Mouse (Mus musculus) hindbrain, embryonic 13.5 days (tissue): Measurements from ENCODE around the gene Os9. TPM values are rescaled to one million over a fixed set of nuclear protein-coding genes. Genes with fewer than 3 reads are reported as not detected.
A peak's percentile ranks its signal among the peaks of the same experiment; 100 is the strongest.
"Not testable (repeated sequence)": the region's sequence is repeated elsewhere in the genome, so short reads cannot be mapped to it uniquely, and the experiment has no call there.

ENCODE experiments used
- ATAC-seq: fragments of 200-750 bp; cut with Nextera tagmentation; 2 replicates; pipeline ENCODE4 v1.8.0; 2017; ENCODE audit warnings: moderate TSS enrichment; ENCODE audit not compliant: low FRiP score
- H3K27ac ChIP-seq: fragments of 300-500 bp; sonication (generic); 2 replicates; pipeline ENCODE4 v1.5.1; 2015; ENCODE audit warnings: inconsistent platforms, mild to moderate bottlenecking, moderate library complexity
- H3K27me3 ChIP-seq: fragments of 300-500 bp; sonication (generic); 2 replicates; pipeline ENCODE4 v1.6.1; 2015; ENCODE audit warnings: mild to moderate bottlenecking, inconsistent platforms
- H3K36me3 ChIP-seq: fragments of 300-500 bp; sonication (generic); 2 replicates; pipeline ENCODE4 v1.6.1; 2015; ENCODE audit warnings: mild to moderate bottlenecking, inconsistent platforms
- H3K4me1 ChIP-seq: fragments of 300-500 bp; sonication (generic); replicated peaks from 2 replicates; pipeline ENCODE4 v1.6.1; 2015; ENCODE audit warnings: inconsistent platforms
- H3K4me2 ChIP-seq: fragments of 300-500 bp; sonication (generic); 2 replicates; pipeline ENCODE4 v1.6.1; 2015; ENCODE audit warnings: inconsistent platforms, mild to moderate bottlenecking, moderate library complexity
- H3K4me3 ChIP-seq: fragments of 300-500 bp; sonication (generic); 2 replicates; pipeline ENCODE4 v1.5.1; 2015; ENCODE audit warnings: mild to moderate bottlenecking, inconsistent platforms
- H3K9ac ChIP-seq: fragments of 300-500 bp; sonication (generic); 2 replicates; pipeline ENCODE4 v1.6.1; 2015; ENCODE audit warnings: mild to moderate bottlenecking, inconsistent platforms
- H3K9me3 ChIP-seq: fragments of 300-500 bp; sonication (generic); 2 replicates; pipeline ENCODE4 v1.6.1; 2016; ENCODE audit warnings: inconsistent platforms
- WGBS: fragments of 180-500 bp; shearing (Covaris S2); methylation state at CpG from one replicate; pipeline ENCODE4 v1.1.7; 2015; 5-methylcytosine and 5-hydroxymethylcytosine counted together
- polyA plus RNA-seq: library from polyadenylated mRNA; unstranded; fragments of >200 nt; fragmentation: Nextera tagmentation; extraction: Ambion mirVana; gene quantifications from 2 replicates; pipeline ENCODE4 v1.2.1, GENCODE M21; 2015

Gene Os9
- polyA plus RNA-seq, 1 experiment from 2014 or later: 144 TPM

DNA sequence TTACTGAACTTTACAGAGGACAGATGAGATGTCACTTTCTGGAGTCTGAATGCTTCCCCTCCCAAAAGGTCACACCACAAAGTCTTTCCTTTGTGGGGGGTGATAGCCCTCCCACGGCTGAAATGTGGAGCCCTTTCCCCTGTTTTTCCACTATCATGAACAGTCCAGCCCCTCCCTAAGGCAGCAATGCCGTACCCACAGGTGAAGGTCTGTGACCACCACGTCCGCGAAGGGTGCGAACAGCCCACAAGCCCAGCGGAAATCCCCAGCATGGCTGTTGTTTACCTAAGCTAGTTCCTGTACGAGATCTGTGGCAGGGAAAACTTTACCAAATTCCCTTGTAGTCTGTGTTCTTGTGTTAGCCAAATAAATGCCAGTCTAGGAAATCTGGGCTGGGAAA lies 20.6 kb upstream of the Os9 start:
- ATAC-seq: no peak
- WGBS: 82% methylated on average over 8 of the region's 8 CpGs
- H3K4me3 ChIP-seq: no peak overlapping the region
- no peak overlapping the region for H3K4me2 ChIP-seq
- no peaks in the 10 kb centered on the region for H3K4me1 ChIP-seq
- no peak overlapping the region for H3K9ac ChIP-seq
- no peaks in the 10 kb centered on the region for H3K27me3 ChIP-seq
- H3K9me3 ChIP-seq: no peaks in the 10 kb centered on the region
- H3K27ac ChIP-seq: no peak overlapping the region
- H3K36me3 ChIP-seq: no peaks in the 10 kb centered on the region

DNA sequence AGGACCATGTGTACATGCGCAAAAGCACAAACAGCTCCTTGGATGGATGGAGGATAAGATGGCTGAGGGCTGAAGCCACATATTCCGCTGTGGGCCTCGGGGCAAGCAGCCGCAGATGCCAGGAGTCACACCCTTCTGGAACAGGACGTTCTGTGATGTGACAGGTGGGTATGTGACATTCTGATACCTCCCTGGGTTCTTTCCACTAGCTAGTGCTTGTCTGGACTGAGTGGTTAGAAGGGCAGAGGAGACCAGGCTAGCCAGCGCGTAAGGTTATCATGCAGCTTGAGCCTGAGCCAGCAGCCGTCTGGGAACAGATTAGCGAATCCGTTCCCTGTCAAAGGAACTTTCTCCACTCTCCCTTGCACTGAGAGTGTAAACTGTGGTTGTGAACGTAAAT lies 20.0 kb upstream of the Os9 start:
- no peaks in the 10 kb centered on the region for H3K36me3 ChIP-seq
- ATAC-seq: no peak

DNA sequence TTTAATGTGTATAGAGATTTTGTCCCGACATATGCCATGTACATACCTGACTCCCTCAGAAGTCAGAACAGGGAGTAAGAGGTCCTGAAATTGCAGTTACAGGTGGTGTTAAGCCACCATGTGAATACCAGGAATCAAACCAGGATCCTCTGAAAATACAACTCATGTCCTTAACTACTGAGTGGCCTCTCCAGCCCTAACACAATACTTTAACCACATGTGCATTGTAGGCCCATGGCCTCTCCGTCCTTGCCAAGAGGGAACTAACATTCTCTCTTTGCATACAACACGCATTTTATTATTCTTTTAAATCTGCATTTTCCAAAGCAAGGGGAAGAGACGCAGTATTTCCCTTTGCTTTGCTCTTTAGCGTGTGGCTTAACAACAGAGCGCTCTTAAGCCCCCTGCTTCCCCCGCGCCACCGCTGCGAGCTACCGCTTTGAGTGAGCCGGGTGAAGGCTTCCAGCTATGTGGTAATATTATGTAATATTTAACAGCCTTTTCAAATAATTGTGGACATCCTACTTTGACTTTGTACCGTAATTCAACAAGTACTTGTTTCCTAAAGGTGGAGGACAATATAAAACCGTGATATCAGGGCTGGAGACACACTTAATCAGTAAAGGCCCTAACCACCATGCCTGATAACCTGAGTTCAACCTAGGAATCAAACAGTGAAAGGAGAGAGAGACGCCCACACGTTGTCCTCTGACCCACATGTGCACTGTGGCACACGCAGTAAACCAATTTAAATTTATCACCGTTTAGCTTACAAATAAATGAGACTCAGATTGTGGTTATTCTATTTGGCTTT lies 17.6 kb upstream of the Os9 start:
- WGBS: 90% methylated on average over 18 of the region's 18 CpGs

More for the DNA sequence above, 20.0 kb upstream of the Os9 start:
- H3K27ac ChIP-seq: no peak overlapping the region
- H3K9me3 ChIP-seq: no peaks in the 10 kb centered on the region
- WGBS: 86% methylated on average over 11 of the region's 11 CpGs
- no peak overlapping the region for H3K4me3 ChIP-seq
- H3K27me3 ChIP-seq: no peaks in the 10 kb centered on the region
- no peaks in the 10 kb centered on the region for H3K4me1 ChIP-seq
- H3K9ac ChIP-seq: no peak overlapping the region
- H3K4me2 ChIP-seq: no peak overlapping the region

DNA sequence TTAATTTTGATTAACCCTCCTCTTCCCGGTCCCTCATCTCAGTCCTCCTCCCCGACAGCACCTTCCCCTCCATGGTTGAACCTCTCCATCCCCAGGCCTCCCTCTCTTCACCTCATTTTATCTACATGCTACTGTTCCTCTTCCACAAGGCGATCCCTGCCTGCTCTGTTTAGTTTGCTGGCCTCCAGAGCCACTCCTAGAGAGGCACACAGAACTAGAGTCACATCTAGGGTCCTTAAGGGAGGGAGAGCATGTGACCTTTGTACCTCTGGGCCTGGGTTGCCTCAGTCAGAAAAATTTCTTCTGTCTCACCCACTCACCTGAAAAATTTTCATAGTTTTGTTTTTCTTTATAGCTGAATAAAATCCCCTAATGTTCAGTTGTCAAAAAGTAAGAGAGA lies 17.0 kb upstream of the Os9 start:
- no peaks in the 10 kb centered on the region for H3K4me1 ChIP-seq
- H3K27me3 ChIP-seq: no peaks in the 10 kb centered on the region
- no peak overlapping the region for H3K27ac ChIP-seq
- no peak overlapping the region for H3K9ac ChIP-seq
- H3K9me3 ChIP-seq: no peaks in the 10 kb centered on the region
- no peak overlapping the region for H3K4me3 ChIP-seq
- WGBS: 83% methylated on average over 3 of the region's 3 CpGs
- no peaks in the 10 kb centered on the region for H3K36me3 ChIP-seq
- no peak for ATAC-seq
- H3K4me2 ChIP-seq: no peak overlapping the region

More for the DNA sequence above, 17.6 kb upstream of the Os9 start:
- H3K9me3 ChIP-seq: no peaks in the 10 kb centered on the region
- H3K4me2 ChIP-seq: no peak overlapping the region
- no peaks in the 10 kb centered on the region for H3K27me3 ChIP-seq
- H3K4me3 ChIP-seq: no peak overlapping the region
- H3K9ac ChIP-seq: no peak overlapping the region
- H3K27ac ChIP-seq: no peak overlapping the region
- H3K36me3 ChIP-seq: no peaks in the 10 kb centered on the region
- no peak for ATAC-seq
- H3K4me1 ChIP-seq: no peaks in the 10 kb centered on the region

DNA sequence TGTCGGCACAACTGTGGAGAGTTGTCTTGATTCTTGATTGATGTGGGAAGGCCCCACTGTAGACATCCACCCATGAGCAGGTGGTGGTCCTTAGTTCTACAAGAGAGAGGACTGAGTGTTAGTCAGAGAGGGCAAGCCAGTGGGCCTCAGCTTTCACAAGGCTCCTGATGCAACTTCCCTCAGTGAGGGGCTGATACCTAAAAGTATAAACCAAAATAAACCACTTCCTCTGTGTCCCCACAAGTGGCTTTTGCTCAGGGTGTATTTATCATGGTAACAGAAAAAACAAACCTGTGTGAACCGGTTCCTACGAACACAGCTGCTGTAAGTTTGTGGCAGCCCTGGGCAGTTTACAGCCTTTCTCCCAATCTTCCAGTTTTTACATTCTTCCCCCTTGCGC lies 15.6 kb upstream of the Os9 start:
- no peak for ATAC-seq
- WGBS: 89% methylated on average over 4 of the region's 4 CpGs

DNA sequence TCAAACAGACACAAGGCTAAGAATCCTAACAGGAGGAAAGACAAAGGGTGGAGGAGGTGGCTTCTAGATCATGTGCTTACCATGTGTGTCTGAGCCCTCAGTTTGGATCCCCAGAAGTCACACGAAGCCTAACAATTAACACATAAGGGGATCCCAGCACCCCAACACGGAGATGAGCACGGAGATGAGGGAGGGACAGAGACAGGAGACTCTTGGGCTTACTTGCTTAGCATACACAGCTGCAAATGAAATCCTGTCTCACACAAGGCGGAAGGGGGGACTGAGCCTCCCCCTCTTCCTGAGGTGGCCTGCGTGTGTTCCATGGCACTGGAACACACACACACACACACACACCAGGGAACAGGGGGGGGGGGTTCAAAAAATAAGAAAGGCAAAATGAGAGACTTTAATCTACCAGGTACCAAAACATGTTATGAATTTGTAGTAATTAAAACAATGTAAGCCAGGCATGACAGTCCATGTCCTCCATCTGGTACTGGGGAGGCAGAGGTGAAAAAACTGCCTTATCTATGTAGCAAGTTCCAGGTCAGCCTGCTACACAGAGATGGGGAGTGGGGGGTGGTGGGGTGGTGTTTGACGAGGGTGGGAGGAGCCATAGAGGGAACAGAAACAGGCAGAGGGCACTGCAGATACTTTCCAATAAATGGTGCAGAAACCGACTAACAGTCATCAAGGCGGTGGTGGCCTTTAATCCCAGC lies 14.3 kb upstream of the Os9 start:
- no peaks in the 10 kb centered on the region for H3K27me3 ChIP-seq
- no peaks in the 10 kb centered on the region for H3K4me1 ChIP-seq
- H3K9ac ChIP-seq: no peak overlapping the region
- H3K36me3 ChIP-seq: no peaks in the 10 kb centered on the region
- ATAC-seq: no peak
- no peaks in the 10 kb centered on the region for H3K9me3 ChIP-seq
- no peak overlapping the region for H3K27ac ChIP-seq
- WGBS: 71% methylated on average over 8 of the region's 8 CpGs
- H3K4me3 ChIP-seq: no peak overlapping the region
- no peak overlapping the region for H3K4me2 ChIP-seq

More for the DNA sequence above, 15.6 kb upstream of the Os9 start:
- no peak overlapping the region for H3K4me2 ChIP-seq
- no peak overlapping the region for H3K4me3 ChIP-seq
- no peak overlapping the region for H3K27ac ChIP-seq
- no peaks in the 10 kb centered on the region for H3K27me3 ChIP-seq
- H3K9ac ChIP-seq: no peak overlapping the region
- no peaks in the 10 kb centered on the region for H3K9me3 ChIP-seq
- H3K4me1 ChIP-seq: no peaks in the 10 kb centered on the region
- no peaks in the 10 kb centered on the region for H3K36me3 ChIP-seq

DNA sequence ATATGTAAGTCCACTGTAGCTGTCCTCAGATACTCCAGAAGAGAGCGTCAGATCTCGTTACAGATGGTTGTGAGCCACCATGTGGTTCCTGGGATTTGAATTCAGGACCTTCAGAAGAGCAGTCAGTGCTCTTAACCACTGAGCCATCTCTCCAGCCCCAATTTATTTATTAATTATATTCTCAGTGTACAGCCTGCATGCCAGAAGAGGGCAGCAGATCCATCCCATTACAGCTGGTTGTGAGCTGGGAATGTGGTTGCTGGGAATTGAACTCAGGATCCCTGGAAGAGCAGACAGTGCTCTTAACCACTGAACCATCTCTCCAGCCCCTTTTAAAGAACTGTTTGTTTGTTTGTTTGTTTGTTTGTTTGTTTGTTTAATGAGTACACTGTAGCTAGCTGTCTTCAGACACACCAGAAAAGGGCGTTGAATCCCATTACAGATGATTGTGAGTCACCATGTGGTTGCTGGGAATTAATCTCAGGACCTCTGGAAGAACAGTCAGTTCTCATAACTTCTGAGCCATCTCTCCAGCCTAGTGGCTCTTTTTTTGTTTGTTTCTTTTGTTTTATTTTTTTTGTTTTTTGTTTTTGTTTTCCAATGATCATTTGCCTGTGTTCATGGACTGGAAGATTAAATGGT lies 13.6 kb upstream of the Os9 start:
- H3K27me3 ChIP-seq, H3K4me1 ChIP-seq, H3K36me3 ChIP-seq, H3K4me3 ChIP-seq, H3K4me2 ChIP-seq, H3K27ac ChIP-seq, H3K9ac ChIP-seq, H3K9me3 ChIP-seq, ATAC-seq: not testable (repeated sequence)
- 85% methylated on average over 3 of the region's 3 CpGs for WGBS

DNA sequence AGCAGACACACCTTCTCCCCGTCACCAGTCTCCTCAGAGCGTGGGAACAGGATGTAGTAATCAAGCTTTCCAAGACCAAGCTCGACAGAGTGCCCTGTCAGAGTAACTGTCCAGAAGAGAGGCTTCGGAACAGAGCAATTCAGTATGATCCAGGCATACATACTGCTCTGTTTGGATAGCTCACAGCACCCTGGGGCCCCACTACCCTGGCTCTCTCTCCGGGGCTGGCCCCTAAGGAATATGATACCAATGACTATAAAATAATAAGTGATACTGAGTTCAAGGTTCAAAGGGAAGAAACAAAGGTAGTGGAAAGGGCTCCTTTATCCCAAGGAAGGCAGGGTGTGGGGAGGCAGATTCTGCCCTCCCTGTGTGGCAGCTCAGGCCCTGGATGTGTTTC lies 11.5 kb upstream of the Os9 start:
- ATAC-seq: no peak
- H3K4me2 ChIP-seq: no peak overlapping the region
- H3K4me3 ChIP-seq: no peak overlapping the region
- no peaks in the 10 kb centered on the region for H3K27me3 ChIP-seq
- H3K4me1 ChIP-seq: no peaks in the 10 kb centered on the region
- WGBS: 79% methylated on average over 5 of the region's 5 CpGs
- H3K9me3 ChIP-seq: no peaks in the 10 kb centered on the region
- H3K27ac ChIP-seq: no peak overlapping the region
- H3K36me3 ChIP-seq: no peaks in the 10 kb centered on the region
- no peak overlapping the region for H3K9ac ChIP-seq

DNA sequence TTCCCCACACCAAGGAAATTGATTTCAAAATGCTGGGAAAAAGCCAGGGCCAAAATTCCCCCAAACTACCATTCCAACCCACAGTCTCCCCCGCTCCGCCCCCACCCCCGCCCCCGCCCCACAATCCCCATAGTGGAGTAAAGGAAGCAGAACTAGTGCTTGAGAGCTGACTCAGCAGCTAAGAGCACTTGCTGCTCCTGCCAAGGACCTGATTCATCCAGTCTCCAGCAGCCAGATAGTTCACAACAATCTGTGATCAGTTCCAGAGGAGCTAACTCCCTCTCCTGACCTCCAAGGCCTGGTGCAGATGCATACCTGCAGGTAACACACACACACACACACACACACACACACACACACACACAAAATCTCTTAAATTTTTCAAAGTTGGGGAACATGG lies 8.5 kb upstream of the Os9 start:
- Histone ChIP-seq H3K9ac (no peak overlapping the region), H3K9me3 (no peaks in the 10 kb centered on the region), H3K4me3 (no peak overlapping the region), H3K4me2 (no peak overlapping the region), H3K27me3 (no peaks in the 10 kb centered on the region), H3K36me3 (no peaks in the 10 kb centered on the region), H3K27ac (no peak overlapping the region), H3K4me1 (no peaks in the 10 kb centered on the region)
- WGBS: 79% methylated on average over 4 of the region's 4 CpGs
- no peak for ATAC-seq

DNA sequence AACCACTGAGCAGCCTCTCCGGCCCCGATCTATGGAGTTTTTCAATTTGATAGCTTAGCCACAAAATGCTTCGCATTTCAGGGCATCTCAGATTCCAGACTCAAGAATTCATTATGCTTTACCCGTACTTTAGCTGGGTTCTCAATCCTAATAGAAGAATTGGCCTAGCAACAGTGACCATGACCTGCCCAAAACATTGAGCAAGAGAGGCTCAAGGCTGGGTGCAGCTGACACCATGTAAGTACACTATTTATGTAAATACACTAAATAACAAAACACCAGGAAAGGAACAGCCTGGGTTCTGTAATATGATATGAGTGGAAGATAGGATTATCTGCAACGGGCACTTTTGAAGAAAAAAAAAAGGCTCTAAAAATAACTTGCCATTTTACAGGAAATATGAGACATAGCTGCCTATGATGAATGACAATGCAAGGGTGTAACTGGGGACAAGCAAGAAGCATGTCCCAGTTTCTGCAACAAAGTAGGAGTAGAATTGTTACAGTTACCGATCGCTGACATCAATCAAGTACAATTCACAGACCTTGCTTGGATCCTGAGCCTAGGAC lies 6.9 kb upstream of the Os9 start:
- Histone ChIP-seq H3K4me2 (no peak overlapping the region), H3K36me3 (no peaks in the 10 kb centered on the region), H3K9me3 (no peaks in the 10 kb centered on the region), H3K27me3 (no peaks in the 10 kb centered on the region), H3K9ac (no peak overlapping the region), H3K4me1 (peaks cover 6% of the 10 kb centered on the region), H3K4me3 (no peak overlapping the region), H3K27ac (no peak overlapping the region)
- WGBS: 83% methylated on average over 7 of the region's 7 CpGs
- ATAC-seq: no peak

DNA sequence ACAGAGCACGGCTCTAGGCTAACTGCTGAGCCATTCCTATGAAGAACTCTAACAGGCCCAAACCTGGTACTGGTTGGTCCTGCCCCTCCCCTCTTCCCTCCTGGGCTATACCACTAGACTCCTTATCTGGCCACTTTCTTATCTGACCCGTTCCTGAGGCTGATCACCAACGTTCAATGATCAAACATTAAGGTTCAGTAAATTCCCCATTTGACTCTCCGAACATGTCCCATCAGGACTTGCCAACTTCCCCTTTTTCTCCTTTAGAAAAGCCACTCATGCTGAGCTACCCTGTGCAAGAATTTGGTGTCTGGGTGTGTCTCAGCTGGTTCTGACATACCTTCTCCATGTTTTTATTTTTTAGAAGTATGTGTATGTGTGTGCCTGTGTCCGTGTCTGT lies 5.6 kb upstream of the Os9 start:
- H3K4me3 ChIP-seq: no peak overlapping the region
- no peaks in the 10 kb centered on the region for H3K27me3 ChIP-seq
- no peak overlapping the region for H3K27ac ChIP-seq
- H3K9ac ChIP-seq: 0 out of 2 replicates have a peak overlapping the region, but pooled peaks have one; percentile 1
- ATAC-seq: no peak
- peaks cover 18% of the 10 kb centered on the region for H3K4me1 ChIP-seq
- no peaks in the 10 kb centered on the region for H3K36me3 ChIP-seq
- no peaks in the 10 kb centered on the region for H3K9me3 ChIP-seq
- WGBS: 90% methylated on average over 5 of the region's 5 CpGs
- no peak overlapping the region for H3K4me2 ChIP-seq

DNA sequence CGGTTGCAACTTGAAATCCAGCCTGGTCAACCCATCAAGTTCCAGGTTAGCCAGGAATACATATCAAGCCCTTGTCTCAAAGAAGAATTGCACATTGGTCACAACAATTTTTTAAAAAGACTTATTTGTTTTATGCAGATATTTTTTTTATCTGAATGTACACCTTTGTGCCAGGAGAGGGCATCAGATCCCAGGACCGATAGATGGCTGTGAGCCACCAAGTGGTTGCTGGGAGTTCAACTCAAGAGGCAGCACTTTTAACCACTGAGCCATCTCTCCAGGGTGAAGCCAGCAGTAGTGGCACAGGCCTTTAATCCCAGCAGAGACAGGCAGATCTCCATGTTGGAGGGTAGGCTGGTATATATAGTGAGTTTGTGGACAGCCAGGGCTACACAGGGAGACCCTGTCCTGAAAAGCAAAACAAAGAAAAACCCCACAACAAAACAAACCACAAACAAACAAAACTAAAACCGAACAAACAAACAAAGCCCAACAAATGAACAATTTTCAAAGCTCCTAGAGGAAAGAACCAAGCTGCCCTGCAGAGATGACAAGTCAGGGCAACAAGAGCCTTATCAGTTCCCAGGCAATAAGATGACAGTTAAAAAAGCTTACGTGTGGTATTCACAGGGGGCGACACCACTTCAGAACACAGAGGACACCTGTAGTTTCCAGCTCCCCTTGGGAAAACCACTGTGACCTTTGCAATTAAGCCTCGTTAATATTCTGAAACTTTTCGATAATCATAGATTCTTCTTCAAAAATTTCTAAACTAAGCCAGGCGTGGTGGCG lies 4.5 kb upstream of the Os9 start:
- H3K27ac ChIP-seq: no peak overlapping the region
- ATAC-seq: no peak
- H3K4me2 ChIP-seq: no peak overlapping the region
- H3K9me3 ChIP-seq: no peaks in the 10 kb centered on the region
- H3K9ac ChIP-seq: no peak overlapping the region
- WGBS: 76% methylated on average over 9 of the region's 9 CpGs
- H3K4me3 ChIP-seq: no peak overlapping the region
- peaks cover 20% of the 10 kb centered on the region for H3K4me1 ChIP-seq
- no peaks in the 10 kb centered on the region for H3K27me3 ChIP-seq
- H3K36me3 ChIP-seq: no peaks in the 10 kb centered on the region
